Mouse (Mus musculus) activated CD4-positive, CD25-positive, alpha-beta regulatory T cell, adult 4 months (primary cell): ENCODE data around the gene Ociad2. TPM values are rescaled to one million over a fixed set of nuclear protein-coding genes. Genes with fewer than 3 reads are reported as not detected.
"Not testable (repeated sequence)": the region's sequence is repeated elsewhere in the genome, so short reads cannot be mapped to it uniquely, and the experiment has no call there.

Experiments used
- ATAC-seq: one replicate; pipeline ENCODE4 v1.8.0; 2017
- polyA plus RNA-seq, 2 experiments: library from polyadenylated mRNA; unstranded; fragments of 100-300 nt; shearing (Covaris generic); gene quantifications; one replicate each; pipeline ENCODE4 v1.2.1; 2017

Ociad2 gene
- polyA plus RNA-seq, 2 experiments from 2014 or later: 0.73 to 1.2 TPM

GRCm38 (mm10) chr5:73353519-73353918 is 12.7 kb upstream of the Ociad2 start:
- no peak for ATAC-seq

- ATAC-seq: no peak
Measured at GRCm38 (mm10) chr5:73351796-73352195, 11.0 kb upstream of the Ociad2 start.

DNA sequence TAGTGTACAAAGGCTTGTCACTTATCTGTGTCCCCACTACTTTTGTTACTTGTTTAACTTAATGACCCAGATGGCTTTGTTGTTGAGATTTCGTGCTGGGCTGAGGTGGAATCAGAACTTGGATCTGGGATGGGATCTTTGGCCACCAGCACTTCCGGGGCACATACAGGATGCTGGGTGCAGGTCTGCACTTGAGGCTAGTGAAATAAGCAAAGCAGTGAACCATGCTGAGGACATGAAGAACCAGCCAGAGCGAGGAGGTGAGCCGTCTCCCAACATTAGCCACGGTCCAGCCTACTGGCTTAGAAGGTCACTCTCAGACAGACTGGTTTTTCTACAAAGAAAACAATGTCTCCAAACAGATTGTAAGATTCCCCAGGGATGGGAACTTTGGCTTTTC is 8.7 kb upstream of the Ociad2 start:
- ATAC-seq: no peak

DNA sequence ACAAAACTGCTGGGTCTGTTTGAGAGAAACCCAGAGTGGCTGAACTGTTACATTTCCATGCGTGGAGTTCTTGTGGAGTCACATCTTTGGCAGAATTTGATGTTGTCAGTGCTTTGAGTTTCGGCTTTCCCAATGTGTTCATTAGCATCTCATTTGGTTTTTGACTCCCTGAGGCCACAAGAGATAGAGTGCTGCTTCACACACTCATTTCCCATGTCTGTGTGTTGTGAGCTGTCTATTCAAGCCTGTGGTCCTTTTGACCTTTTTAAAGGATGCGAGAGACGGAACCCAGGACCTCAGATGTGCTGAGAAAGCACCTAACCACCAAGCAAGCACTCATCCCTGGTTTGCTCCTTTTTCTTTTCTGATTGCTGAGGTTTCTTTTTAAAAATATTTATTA is 4.4 kb upstream of the Ociad2 start:
- no peak for ATAC-seq

DNA sequence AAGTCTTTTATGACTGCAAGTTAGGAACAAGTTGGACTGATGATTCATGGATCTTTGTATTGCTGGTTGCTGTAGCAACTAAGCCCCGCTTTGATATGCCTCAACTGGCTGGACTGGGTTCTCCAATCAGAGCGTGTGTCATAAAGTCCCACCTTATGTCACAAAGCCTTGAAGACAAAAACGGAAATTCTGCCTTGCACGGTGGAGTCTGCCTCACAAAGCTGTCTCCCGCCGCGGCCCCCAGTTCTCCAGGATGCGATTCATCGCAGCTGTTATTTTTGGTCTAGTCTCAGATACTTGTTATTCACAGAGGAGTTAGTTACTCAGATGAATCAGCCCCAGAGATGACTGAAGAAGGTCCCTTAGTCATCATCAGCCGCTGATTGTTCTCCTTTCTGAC is 3.5 kb upstream of the Ociad2 start:
- no peak for ATAC-seq

DNA sequence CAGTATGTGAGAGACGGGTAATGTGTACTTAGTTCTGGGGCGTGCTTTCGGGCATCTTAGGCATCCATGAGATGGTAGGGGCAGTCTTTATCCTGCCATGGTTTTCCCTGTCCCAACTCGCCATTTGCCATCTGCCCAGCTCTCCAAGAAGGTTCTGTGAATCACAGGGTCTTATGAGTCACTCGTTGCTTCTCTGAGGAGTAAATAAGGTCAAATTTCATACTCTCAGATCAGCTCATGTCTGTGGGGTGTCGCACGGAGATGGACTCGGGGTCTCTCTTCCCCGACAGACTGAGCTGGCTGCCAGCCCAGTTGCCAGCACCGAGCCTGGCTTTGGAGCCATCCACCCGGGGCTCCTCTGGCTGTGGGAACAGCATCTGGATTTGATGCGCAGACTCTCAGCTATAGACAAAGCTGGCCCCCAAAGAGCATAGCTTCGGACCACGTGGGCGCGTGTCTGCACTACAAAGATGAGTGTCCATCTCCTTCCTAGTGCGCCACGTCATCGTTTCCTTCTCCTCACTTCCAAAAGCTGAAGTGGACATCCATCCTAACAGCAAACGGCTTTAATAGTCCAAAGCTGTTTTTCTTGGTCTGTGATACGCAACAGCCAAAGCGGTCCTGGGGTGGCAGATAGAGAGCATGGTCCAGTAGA is 2.0 kb upstream of the Ociad2 start:
- ATAC-seq: no peak

- no peak for ATAC-seq
Measured at GRCm38 (mm10) chr5:73339779-73340722, 777 bp downstream of the Ociad2 start.

GRCm38 (mm10) chr5:73338832-73339163 is 2.0 kb downstream of the Ociad2 start:
- no peak for ATAC-seq

- no peak for ATAC-seq
Measured at GRCm38 (mm10) chr5:73337961-73338831, 2.6 kb downstream of the Ociad2 start.

- no peak for ATAC-seq
Measured at GRCm38 (mm10) chr5:73336448-73336847, 4.4 kb downstream of the Ociad2 start.

- ATAC-seq: no peak
Measured at GRCm38 (mm10) chr5:73331002-73331401, 9.8 kb downstream of the Ociad2 start.

GRCm38 (mm10) chr5:73324526-73325170 is 16.2 kb downstream of the Ociad2 start:
- no peak for ATAC-seq

GRCm38 (mm10) chr5:73323602-73324001 is 17.2 kb downstream of the Ociad2 start:
- ATAC-seq: no peak

GRCm38 (mm10) chr5:73322684-73323083 is 18.1 kb downstream of the Ociad2 start:
- ATAC-seq: not testable (repeated sequence)

DNA sequence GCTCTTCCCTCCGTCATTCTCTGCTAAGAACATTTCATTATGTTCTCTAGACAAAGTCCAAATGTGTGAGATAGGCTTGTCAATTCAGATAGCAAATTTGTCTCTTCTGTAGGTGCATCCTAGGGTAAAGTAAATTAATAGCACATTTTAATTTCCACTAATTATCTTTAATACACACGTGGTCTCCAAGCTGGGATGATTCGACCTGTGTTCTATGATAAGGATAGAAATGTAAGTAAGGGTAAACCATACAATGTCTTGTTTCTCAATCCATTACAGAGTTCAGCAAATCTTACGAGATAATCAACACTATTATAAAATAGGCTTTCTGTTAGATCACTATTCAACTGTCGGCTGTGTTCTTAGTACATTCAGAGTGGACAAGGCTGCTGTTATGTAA is 21.5 kb downstream of the Ociad2 start:
- no peak for ATAC-seq

- no peak for ATAC-seq
Measured at GRCm38 (mm10) chr5:73314654-73315053, 26.2 kb downstream of the Ociad2 start.

DNA sequence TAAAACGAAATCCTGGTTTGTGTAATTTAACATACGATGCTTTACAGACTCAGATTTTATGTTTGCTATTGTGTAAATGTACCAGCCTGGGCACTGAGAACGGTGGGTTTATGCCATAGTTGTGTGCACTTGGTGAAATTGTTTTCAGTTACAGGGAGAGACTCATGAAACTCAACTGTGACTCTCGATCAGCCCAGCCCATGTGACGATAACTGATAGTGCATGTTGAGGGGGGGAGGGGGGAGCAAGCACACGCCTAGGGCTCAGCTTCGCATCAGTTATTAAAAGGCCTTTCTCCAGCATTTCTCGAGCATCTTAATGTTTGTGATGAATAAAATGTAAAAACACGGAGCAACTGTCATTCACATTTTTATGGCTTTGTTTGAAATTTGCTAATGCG is 27.2 kb downstream of the Ociad2 start:
- no peak for ATAC-seq

- ATAC-seq: no peak
Measured at GRCm38 (mm10) chr5:73311458-73311857, 29.4 kb downstream of the Ociad2 start.

DNA sequence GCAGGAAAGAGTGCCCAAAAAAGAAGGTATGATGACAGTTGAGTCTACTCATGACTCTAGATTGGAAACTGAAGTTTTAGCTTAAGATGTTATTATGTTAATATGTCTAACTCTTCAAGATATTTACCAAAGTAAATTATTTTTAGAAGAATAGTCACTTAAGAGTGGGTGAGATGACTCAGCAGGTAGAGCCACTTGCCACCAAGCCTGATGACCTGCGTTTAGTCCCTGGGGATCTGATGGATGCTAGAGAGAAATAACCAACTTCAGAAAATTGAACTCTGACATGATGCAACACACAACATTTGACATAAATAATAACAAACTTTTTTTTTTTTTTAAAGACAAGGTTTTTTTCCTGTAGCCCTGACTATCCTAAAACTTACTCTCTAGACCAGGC is 30.4 kb downstream of the Ociad2 start:
- no peak for ATAC-seq

- ATAC-seq: no peak
Measured at GRCm38 (mm10) chr5:73309496-73309895, 31.3 kb downstream of the Ociad2 start.

DNA sequence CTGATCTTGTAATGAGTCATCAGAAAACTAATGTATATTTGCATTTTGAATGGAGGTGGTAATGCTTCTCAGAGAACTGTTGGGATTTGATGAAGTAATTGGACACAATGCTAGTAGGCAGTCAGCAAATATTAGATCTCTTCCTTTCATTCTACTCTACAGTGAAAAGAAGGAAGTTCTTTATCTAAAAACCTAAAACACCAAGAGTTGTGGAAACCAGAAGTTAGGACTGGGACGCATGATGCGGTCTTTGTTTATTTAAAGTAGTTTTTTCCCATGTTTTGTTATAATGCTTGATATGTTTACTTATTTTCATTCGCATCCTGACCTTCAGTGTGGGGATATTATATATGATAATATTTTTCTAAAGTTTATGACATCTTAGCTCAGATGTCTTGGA is 33.5 kb downstream of the Ociad2 start:
- no peak for ATAC-seq

GRCm38 (mm10) chr5:73306486-73306885 is 34.3 kb downstream of the Ociad2 start:
- ATAC-seq: no peak

GRCm38 (mm10) chr5:73304507-73304906 is 36.3 kb downstream of the Ociad2 start:
- no peak for ATAC-seq
